Mouse (Mus musculus) embryo, embryonic 10 days (tissue): ENCODE data around the gene Bcl9.

Experiments
- DNase-seq: peaks from one replicate; pipeline ENCODE4 v3.0.0-alpha.2; 2015; ENCODE audit warnings: low spot score

Gene Bcl9

DNA sequence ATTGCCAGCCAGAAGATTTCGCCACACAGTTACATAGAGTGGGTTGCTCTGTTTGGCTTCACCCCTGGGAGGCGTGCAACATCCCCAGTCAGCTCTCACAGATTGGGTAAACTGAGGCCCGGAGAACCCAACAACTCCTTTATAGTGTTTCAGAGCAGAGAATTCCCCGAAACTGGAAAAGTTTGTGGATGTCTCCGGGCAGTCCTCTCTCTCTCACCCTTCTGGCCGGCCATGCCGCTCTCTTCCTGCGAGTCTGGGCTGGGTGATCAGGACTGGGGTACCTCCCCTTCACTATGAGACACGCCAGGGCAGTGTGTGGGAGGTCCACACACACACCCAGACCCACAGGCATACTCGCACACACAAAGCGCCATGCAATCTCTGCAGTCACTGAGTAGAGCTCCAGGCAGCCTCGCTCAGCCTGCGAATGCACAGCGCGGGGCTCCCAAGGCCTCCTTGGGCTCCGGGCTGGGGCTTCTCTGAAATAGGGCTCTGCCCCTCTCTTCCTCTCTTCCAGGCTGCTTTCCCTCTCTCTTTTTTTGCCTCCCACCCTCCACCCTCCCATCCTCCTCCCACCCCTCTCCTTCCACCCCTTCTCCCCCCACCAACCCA lies 670 bp downstream of the Bcl9 start:
- DNase-seq, result peak; percentile 54

DNA sequence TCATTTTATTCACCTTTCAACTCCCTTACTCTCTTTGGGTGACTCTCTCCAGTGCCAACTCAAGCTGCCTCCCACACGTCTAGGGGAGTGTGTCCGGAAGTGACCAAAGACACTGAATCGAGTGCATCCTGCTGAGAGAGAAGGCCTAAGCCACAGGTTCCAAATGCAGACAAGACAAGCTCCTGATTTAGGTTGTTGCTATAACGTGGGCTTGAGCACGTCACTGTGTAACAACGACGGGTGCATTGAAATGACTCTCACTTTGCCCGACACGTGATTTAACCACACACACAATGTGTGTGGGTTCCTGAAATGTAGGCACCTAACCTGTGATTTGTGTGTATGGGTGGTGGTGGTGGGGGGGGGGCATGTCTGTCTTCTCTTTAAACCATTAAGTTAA lies 3.4 kb downstream of the Bcl9 start:
- no peak for DNase-seq

DNA sequence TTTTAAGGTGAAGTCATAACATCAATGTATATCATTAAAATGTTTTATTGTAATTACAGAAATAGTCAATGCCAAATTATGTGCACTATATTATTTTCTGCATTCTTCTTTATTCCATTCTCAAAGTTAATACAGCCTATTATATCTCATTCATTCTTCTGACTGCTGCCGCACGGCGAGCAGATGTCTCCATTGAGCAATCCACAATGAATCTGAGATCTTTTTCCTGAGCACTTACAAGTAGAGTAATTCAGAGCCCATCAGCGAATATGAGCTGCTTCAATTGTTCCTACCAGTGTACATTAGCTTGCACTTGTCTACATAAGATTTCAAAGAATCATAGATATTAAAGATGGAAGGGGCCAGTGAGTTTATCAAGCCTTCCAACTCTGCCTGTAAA lies 12.8 kb downstream of the Bcl9 start:
- no peak for DNase-seq

DNA sequence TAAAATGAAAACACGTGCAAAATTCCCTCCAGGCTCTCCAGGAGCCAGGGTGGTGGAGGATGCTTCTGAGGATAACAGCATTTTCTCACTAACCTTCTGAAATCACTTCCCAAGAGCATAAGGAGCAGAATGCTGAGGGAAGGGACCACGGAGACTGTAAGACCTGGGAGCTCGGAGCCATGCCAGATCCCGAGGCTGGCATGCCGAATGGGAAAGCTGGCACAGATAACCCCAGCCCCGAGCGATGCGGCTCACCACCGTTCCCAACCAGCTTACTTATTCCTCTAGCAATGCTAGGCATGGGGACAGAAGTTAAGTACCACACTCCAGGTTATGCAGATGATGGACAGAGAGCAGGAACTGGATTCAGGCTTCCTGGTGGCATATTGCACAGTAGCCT lies 13.7 kb downstream of the Bcl9 start:
- no peak for DNase-seq

DNA sequence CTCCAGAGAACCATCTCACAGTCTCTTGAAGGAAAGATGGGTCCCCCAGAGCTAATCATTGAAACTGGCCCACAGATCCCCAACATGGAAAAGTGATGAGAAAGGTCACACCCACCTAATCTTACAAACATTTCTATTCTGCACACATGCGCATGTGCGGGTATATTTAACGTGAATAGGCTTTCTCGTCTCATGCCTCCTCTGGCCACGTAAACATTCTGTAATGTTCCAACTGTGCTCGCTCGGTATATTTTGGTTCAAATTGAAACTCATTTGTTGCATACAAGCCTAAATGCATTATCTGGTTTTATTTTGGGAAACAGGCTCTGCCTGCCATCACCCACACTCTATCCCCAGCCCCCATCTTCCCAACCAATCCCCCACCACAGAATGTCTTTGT lies 16.3 kb downstream of the Bcl9 start:
- no peak for DNase-seq

DNA sequence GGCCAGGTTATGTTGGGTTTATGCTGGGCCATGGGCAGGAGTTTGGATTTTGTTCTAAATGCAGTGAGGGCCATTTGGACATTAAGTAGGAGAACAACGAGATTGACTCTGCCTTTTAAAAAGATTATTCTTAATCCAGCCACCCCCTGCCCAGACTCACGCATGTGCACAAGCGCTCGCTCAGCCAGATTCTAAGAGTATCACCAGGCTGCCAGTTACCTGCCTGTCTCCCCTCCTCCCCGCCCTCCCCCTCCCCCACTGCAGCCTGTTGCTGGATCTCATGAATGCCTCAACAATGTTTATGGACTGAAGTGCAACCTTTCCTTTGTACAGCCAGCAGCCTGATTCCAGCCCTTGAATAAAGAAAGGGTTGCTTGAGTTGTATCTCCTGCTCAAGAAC lies 22.0 kb downstream of the Bcl9 start:
- no peak for DNase-seq

DNA sequence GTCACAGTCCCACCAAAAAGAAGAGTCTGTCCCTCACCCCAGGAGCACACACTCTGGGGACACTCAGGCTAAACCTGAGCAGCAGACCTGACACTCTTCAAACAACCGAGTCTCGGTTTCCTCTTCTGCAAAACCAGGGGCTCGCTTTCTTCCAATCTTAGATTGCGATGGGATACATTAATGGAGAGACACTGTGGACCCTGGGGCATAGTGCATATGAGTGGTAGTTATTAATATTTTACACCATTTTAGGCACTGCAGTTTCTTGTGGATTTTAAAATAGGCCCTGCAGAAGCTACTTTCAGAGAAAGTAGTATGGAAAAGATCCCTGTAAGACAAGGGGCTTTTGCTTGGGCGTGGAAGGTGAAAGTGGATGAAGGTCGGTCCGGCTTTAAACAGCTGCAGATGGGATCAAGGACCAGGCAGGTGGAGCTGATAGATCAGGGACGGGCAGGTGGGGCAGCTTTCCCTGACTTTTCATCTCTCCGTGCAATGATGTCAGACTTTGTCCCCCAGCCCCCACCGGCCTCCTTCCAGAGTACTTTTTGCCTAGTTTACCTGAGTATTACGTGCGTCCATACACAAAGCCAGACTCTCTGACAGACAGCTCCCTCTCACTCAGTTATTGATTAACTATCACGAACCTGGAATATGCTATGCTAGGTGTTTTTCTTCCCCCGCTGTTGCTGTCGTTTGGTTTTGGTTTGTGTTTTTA lies 23.0 kb downstream of the Bcl9 start:
- DNase-seq, result no peak

DNA sequence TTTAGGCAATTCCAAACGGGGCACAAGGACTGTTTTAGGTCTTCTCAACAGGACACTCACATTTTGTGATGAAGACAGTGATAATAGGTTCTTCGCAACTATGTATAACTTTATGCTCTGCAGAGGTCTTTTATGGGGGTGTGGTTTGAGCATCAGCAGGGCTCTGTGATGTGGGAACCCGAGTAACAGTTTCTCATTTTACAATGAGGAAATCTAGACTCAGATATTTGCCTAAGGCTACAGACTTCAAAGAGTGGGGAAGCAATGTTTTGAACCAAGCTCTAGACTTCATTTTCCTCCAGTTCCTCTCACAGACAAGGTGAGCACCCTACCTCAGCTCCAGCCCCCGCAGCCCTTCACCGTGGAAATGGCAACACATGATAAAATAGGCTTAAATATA lies 23.8 kb downstream of the Bcl9 start:
- no peak for DNase-seq

DNA sequence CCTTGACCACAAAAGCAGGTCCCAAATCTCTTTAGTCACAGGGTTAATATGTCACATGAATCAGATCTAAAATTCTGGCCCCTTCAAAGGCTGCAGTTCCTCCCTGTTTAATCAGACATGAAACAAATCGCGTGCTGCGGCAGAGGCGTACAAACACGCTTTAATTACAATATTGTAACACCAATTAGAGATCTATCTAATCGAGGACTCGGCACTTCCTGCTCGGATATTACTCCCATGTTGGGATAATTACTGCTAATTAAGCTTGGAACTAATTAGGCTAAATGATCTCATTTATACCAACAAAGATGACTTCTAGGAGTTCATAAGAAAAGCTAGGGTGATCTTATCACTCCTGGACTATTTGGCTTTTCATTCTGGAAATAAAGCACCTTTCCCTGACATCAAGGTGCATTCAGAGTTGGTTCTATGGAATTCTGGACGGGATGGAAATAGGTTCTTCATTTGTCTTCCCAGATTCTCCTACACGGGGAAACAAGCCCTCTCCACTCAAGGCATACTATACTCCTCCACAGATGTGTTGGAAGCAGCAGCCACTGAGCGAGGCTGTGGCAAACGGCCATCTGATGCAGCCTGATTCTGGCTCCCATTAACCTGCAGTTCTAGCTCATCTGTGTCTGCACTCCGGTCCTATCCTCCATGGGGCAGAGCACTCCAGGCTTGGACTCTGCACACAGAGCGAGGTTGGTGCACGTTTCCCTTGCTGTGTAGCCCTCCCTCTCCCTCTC lies 31.9 kb downstream of the Bcl9 start:
- DNase-seq, result no peak

DNA sequence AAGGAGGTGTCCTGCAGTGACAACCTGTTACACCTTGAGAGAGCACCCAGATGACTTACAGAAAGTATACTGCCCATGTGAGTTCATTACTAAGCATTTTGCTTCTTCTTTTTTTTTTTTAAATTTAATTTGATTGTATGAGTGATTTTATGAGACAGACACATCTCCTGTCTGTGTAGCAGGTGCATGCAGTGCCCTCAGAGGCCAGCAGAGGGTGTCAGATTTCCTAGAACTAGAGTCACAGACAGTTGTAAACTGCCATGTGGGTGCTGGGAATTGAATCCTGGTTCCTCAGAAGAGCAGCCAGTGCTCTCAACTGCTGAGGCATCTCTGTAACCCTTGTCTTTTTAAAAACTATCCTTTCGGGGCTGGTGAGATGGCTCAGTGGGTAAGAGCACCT lies 35.5 kb downstream of the Bcl9 start:
- no peak for DNase-seq

DNA sequence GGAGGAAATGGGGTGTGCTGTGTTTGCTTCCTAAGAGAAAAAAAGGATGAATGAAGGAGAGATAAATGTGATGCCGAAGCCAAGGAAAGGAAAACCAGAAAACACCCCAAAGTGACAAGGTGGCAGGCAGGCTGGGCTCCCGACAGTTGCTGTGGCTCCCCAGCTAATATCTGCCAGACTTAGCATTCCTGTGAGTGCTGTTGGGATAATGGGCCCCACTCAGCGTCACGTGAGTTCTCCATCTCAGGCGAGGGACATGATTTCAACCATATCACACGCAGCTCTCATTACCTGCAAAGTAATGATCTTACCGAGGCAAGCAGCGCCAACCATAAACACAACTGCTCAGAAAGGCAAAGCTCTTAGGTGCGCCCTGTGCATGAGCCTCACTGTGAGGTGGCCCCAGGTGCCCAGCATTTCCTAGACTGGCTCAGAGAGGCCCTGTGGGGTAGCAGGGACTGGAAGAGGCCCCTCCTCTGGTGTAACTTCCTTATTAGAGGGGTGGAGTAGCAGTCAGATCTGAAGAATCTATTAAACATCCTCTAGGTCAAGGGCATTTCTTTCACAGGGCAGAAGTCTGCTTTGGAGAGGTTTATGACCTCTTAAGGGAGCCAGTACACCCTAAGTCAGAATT lies 41.9 kb downstream of the Bcl9 start:
- DNase-seq, result no peak

DNA sequence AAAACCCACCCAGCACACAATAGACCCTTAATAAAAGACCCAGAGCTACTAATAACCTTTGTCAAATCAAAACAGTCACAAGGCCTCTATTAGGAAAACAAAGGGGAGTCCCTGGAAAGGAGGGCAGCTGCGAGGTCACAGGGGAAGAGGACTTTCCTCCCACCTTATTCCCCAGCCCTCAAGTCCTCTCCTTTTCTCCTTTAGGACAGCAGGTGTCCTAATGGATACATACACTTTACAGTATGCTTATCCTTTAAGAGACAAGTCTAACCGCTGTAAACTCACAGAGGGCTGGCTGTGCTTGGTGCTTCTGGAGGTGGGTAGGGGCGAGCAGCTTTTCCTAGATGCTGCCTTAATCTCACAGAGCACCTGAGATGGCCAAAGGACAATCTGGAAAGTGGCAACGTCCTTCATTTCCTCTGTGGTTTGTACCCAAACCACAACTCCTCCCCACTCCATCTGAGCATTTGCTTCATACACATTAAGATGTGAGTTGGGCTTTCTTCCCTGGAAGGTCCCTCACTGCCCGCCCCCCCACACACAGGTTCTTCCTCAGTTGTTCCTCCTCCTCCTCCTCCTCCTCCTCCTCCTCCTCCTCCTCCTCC lies 42.8 kb downstream of the Bcl9 start:
- no peak for DNase-seq

DNA sequence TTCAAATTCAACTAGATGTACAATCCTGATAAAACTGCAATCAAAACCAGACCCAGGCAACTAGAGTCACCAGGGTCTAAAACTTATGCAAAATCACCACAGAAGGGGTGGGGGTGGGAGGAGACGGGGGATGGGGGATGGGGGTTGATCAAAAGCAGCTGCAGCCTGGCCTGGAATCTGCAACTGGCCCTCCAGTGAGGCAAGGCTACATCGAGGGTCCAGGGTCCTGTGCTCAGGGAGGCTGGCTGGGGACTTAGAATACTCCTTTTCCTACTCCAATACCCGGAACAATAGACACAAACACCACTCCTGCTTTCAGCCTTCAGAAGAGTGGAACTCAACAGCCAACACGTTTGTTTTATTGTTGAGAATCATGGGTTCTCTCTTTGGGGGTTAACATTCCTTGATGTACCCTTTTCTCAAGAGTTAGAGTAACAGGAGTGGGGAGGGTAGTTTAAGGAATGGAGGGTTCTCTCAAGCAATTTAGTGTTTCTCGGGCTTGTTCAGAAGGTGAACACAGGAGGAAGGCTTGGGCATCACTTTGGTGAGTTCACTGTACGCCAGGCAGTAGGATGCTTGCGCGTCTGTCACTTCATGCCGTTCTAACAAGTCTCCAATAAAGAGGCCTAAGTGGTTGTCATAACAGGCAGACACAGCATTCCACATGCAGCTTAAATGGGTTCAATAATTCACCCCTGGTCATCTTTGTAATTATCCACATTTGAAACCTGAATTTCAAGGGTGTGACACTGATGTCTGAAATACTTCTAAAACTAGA lies 43.7 kb downstream of the Bcl9 start:
- peak; percentile 75 for DNase-seq

DNA sequence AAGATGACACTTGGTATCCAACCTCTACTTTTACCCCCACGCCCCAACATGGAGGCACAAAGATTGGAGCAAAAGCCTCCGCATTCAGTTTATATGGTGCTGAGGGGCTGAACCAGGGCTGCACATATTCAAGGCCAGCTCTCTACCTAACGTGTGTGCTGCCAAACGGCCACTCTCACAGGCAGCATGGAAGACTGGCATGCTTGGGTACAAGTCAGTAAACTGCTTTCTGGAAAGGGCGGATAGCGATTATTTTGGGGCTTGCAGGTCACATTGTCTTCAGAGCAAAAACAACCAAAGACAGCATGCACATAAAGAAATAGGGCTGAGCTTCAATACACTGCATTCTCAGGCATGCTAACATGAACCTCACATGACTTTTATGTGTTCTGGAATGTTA lies 44.8 kb downstream of the Bcl9 start:
- no peak for DNase-seq

DNA sequence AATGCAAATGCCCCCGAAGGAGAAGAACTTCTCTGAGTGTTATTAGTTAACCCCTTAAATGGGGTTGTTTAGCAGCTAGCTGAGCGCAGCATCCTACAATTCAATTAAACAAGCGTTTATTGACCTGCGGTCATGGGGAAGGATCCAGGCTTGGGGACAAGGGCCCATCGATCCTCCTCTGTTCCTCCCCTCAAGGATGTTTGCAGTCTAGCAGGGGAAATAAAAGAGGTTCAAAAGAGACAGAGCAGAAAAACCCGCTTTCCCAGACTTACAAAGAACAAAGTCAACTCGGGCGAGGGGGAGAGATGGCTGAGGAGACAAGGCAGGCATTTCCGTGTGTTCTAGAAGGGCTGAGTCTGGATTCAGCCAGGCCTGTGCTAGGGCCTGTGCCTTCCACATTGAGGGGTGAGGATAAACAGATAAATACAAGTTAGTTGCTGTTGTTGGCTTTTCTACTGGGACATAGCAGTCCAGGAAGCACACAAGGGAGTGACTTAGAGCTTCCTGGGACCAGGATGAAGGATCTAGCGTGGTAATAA lies 55.0 kb downstream of the Bcl9 start:
- peak; percentile 13 for DNase-seq

DNA sequence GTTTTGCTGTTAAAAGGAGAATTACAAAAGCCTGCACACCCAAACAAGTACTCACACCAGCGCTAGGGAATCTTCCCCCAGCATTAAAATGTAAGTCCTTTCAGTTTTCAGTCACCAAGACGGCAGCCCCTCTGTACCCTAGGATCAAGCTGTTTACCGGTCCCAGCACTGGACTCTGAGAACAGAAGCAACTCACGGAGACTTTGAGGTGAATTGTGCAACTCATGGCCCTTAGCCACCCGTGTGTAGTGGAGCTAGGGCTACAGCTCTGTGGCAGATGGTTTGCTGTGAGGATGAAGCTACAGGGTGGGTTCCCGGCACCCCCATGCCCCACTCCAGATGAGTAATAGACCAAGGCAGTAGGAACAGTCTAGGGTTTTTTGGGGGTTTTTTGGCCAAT lies 55.9 kb downstream of the Bcl9 start:
- DNase-seq, result no peak

DNA sequence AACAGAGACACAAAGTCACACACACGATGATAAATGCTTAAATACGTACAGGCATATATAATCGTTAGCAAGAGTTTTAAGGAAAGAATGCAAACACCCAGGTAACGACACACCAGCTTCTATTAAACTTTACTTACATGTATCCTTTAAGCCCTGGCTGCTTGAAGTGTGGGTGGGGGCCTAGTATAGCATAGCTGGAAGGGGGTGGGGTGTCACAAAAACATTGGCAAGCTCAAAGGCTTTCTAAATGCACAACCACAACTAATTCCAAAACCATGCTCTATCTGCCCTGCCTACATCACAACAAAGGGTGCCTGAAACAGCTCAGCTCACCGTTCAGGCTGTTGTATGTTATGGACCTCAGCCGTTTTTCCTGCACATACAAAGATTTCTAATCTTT lies 57.9 kb downstream of the Bcl9 start:
- DNase-seq, result no peak

DNA sequence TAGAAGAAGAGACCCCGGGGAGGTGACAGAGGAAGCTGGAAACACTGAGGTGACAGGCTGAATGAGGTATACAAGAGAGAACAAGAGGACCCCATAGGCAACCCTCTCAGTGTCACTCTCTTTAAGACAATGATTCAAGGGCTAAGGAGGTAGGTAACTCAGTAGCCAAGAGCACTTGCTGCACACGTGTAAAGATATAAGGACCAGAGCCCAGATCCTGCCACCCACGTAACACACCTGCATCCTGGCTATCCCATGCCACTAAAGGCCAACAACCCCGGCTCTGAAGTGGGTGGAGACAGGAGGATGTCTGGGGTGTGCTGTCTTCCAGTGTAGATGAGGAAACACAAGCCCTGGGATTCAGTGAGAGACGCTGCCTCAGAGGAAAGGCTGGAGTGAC lies 58.4 kb downstream of the Bcl9 start:
- DNase-seq, result no peak

DNA sequence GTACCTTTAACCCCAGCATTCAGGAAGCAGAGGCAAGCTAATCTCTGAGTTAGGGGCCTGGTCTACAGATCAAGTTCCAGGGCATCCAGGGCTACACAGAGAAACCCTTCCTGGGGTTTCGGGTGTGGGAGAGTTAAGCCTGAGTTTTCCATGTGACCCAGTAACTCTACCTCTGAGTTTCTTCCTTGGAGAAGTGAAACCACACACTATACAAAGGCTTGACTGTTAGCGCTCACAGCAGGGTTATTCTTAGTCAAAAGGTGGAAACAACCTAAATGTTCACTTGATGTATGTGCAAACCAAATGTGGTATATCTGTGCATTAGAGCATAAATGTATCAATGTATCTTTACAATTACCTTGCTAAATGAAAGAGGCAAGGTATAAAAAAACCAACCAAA lies 59.2 kb downstream of the Bcl9 start:
- DNase-seq, result no peak

DNA sequence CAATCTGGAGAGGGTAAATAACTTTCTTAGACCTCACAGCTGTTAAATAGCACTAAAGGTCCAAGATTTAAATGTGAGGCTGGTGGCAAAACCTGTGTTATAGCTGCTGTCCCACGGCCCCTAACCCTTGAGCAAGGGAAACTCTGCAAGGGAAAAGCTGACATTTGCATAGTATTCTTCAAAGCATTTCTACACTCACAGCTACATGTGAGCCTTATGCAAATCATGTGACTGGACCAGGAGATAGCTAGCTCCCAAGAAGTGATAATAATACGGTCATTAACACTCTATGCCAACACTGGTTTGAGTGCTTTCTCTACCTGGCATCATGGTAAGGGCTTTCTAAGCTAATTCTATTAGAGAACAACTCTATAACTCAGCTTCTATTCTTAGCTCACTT lies 60.3 kb downstream of the Bcl9 start:
- no peak for DNase-seq

DNA sequence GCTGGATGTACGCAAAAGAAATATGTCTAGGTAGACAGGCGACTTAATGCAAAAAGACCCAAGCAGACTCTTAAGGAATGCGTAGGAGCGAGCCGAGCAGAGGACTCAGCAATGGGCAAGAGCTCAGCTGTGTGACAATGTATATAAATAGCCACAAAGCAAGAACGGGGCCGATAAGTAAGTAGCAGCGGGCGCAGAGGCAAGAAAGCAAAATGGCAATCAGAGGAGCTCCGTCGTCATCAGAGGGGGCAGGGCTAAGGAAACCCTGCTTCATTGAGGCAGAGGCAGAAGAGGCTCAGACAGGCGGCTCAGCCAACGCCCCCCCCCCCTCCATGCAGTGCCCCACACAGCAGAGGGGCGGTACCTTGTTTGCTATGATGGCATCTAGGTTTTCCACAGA lies 62.9 kb downstream of the Bcl9 start:
- no peak for DNase-seq

DNA sequence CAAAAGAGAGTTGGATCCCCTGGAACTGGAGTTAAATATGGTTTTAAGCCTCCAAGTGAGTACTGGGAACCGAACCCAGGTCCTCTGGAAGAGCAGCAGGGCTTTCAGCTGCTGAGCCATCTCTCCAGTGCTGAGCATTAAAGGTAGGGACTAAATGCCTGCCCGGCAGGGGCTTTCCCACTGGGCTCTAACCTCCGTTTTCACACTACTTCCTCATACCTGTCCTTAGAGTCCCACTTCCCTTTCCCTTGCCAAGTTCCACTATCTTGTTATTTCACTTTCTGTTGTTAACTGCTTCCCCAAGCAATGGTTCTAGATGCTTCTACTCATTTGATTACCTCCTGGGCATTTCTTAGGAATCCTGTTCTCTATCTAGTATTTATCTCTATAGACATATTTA lies 65.4 kb downstream of the Bcl9 start:
- DNase-seq, result no peak
